Mouse (Mus musculus) intestine, postnatal 0 days (tissue): ENCODE measurements around the gene Pmp22. TPM values are rescaled to one million over a fixed set of nuclear protein-coding genes. Genes with fewer than 3 reads are reported as not detected.

ENCODE experiments used
- ATAC-seq: fragments of 200-750 bp; cut with Nextera tagmentation; 2 replicates; pipeline ENCODE4 v1.8.0; 2017; ENCODE audit warnings: mild to moderate bottlenecking, moderate TSS enrichment, moderate library complexity
- H3K27ac ChIP-seq: fragments of 300-500 bp; sonication (generic); 2 replicates; pipeline ENCODE4 v1.5.1; 2014; ENCODE audit warnings: mild to moderate bottlenecking, low read depth, low read length, moderate library complexity
- H3K27me3 ChIP-seq: fragments of 300-500 bp; sonication (generic); replicated peaks from 2 replicates; pipeline ENCODE4 v1.6.1; 2014; ENCODE audit warnings: low read length, mixed read lengths; ENCODE audit not compliant: control insufficient read depth, insufficient read depth
- H3K36me3 ChIP-seq: fragments of 300-500 bp; sonication (generic); 2 replicates; pipeline ENCODE4 v1.6.1; 2014; ENCODE audit warnings: mild to moderate bottlenecking, moderate library complexity; ENCODE audit not compliant: control insufficient read depth, insufficient read depth
- H3K4me1 ChIP-seq: fragments of 300-500 bp; sonication (generic); replicated peaks from 2 replicates; pipeline ENCODE4 v1.6.1; 2014; ENCODE audit warnings: antibody characterized with exemption, low read length, mixed read lengths; ENCODE audit not compliant: control insufficient read depth, insufficient read depth
- H3K4me2 ChIP-seq: fragments of 300-500 bp; sonication (generic); replicated peaks from 2 replicates; pipeline ENCODE4 v1.6.1; 2014; ENCODE audit warnings: low read depth, mild to moderate bottlenecking, moderate library complexity
- H3K4me3 ChIP-seq: fragments of 300-500 bp; sonication (generic); 2 replicates; pipeline ENCODE4 v1.5.1; 2014; ENCODE audit warnings: low read depth, low read length
- H3K9ac ChIP-seq: fragments of 300-500 bp; sonication (generic); 2 replicates; pipeline ENCODE4 v1.6.1; 2014; ENCODE audit warnings: mild to moderate bottlenecking, low read depth, low read length
- H3K9me3 ChIP-seq: fragments of 300-500 bp; sonication (generic); 2 replicates; pipeline ENCODE4 v1.6.1; 2016; ENCODE audit warnings: mixed run types; ENCODE audit not compliant: control insufficient read depth
- CTCF ChIP-seq: sonication (generic); IDR thresholded peaks from 2 replicates; pipeline ENCODE4 v1.5.1; 2016; ENCODE audit warnings: low read depth, mild to moderate bottlenecking, control low read depth, antibody characterized with exemption, moderate library complexity
- WGBS: fragments of 180-500 bp; shearing (Covaris S2); extraction: QIAGEN DNeasy Blood & Tissue Kit; methylation state at CpG from one replicate; pipeline ENCODE4 v1.1.7; 2014; 5-methylcytosine and 5-hydroxymethylcytosine counted together
- polyA plus RNA-seq: library from polyadenylated mRNA; unstranded; fragments of >200 nt; fragmentation: Nextera tagmentation; extraction: Ambion mirVana; gene quantifications from 2 replicates; pipeline ENCODE4 v1.2.1, GENCODE M21; 2015

Pmp22 gene
- polyA plus RNA-seq, 1 experiment from 2014 or later: 54.0 TPM

- H3K9me3 ChIP-seq: no peaks in the 10 kb centered on the region
- H3K4me3 ChIP-seq: no peak overlapping the region
- H3K27ac ChIP-seq: no peak overlapping the region
- peaks cover 4% of the 10 kb centered on the region; the same call in 1 of the 2 replicates for H3K36me3 ChIP-seq
- no peak overlapping the region for H3K9ac ChIP-seq
- no peak for ATAC-seq
- no peak overlapping the region for H3K4me2 ChIP-seq
- 74% methylated on average over 4 of the region's 4 CpGs for WGBS
- TF ChIP-seq CTCF: no peak
- no peaks in the 10 kb centered on the region for H3K27me3 ChIP-seq
- H3K4me1 ChIP-seq: no peaks in the 10 kb centered on the region
These were observed 14.0 kb downstream of the Pmp22 start for GRCm38 (mm10) chr11:63142816-63143215.

- Histone ChIP-seq H3K27me3 (no peaks in the 10 kb centered on the region), H3K9me3 (no peaks in the 10 kb centered on the region), H3K9ac (no peak overlapping the region), H3K27ac (no peak overlapping the region), H3K4me2 (no peak overlapping the region), H3K36me3 (peaks cover 4% of the 10 kb centered on the region; the same call in 1 of the 2 replicates), H3K4me3 (no peak overlapping the region), H3K4me1 (no peaks in the 10 kb centered on the region)
- WGBS: 71% methylated on average over 8 of the region's 8 CpGs
- no peak for TF ChIP-seq CTCF
- ATAC-seq: no peak
These were observed 14.7 kb downstream of the Pmp22 start for GRCm38 (mm10) chr11:63143486-63143885.

GRCm38 (mm10) chr11:63146601-63147000 is 17.8 kb downstream of the Pmp22 start:
- Histone ChIP-seq H3K27me3 (no peaks in the 10 kb centered on the region), H3K9me3 (no peaks in the 10 kb centered on the region), H3K9ac (no peak overlapping the region), H3K36me3 (peaks cover 4% of the 10 kb centered on the region; the same call in 1 of the 2 replicates), H3K27ac (no peak overlapping the region), H3K4me1 (no peaks in the 10 kb centered on the region), H3K4me2 (no peak overlapping the region), H3K4me3 (no peak overlapping the region)
- ATAC-seq: no peak
- no peak for TF ChIP-seq CTCF
- 78% methylated on average over 7 of the region's 7 CpGs for whole genome bisulfite sequencing

- Histone ChIP-seq H3K27me3 (no peaks in the 10 kb centered on the region), H3K9me3 (no peaks in the 10 kb centered on the region), H3K27ac (no peak overlapping the region), H3K4me3 (no peak overlapping the region), H3K4me1 (no peaks in the 10 kb centered on the region), H3K4me2 (no peak overlapping the region), H3K9ac (no peak overlapping the region), H3K36me3 (no peaks in the 10 kb centered on the region; the same call in 1 of the 2 replicates)
- ATAC-seq: no peak
- no peak for TF ChIP-seq CTCF
- 82% methylated on average over 3 of the region's 3 CpGs for WGBS
These were observed 19.5 kb downstream of the Pmp22 start for GRCm38 (mm10) chr11:63148276-63148675.

GRCm38 (mm10) chr11:63151857-63152256 is 23.1 kb downstream of the Pmp22 start:
- no peaks in the 10 kb centered on the region for H3K4me1 ChIP-seq
- no peak overlapping the region for H3K27ac ChIP-seq

GRCm38 (mm10) chr11:63157117-63157516 is 28.3 kb downstream of the Pmp22 start:
- Histone ChIP-seq H3K27me3 (no peaks in the 10 kb centered on the region), H3K9ac (no peak overlapping the region), H3K9me3 (no peaks in the 10 kb centered on the region), H3K36me3 (peaks cover 24% of the 10 kb centered on the region; the same call in 1 of the 2 replicates), H3K4me3 (no peak overlapping the region), H3K27ac (no peak overlapping the region), H3K4me1 (no peaks in the 10 kb centered on the region), H3K4me2 (no peak overlapping the region)
- TF ChIP-seq CTCF: no peak
- WGBS: 88% methylated on average over 4 of the region's 4 CpGs
- ATAC-seq: no peak

More at GRCm38 (mm10) chr11:63151857-63152256, 23.1 kb downstream of the Pmp22 start:
- H3K9ac ChIP-seq: no peak overlapping the region
- no peaks in the 10 kb centered on the region for H3K9me3 ChIP-seq
- no peak for ATAC-seq
- WGBS: 71% methylated on average over 5 of the region's 5 CpGs
- peaks cover 7% of the 10 kb centered on the region; the same call in 1 of the 2 replicates for H3K36me3 ChIP-seq
- H3K27me3 ChIP-seq: no peaks in the 10 kb centered on the region
- TF ChIP-seq CTCF: no peak
- no peak overlapping the region for H3K4me2 ChIP-seq
- no peak overlapping the region for H3K4me3 ChIP-seq

- H3K27ac ChIP-seq: no peak overlapping the region
- no peak overlapping the region for H3K4me2 ChIP-seq
- peaks cover 17% of the 10 kb centered on the region; the same call in 1 of the 2 replicates for H3K36me3 ChIP-seq
- no peaks in the 10 kb centered on the region for H3K4me1 ChIP-seq
- no peaks in the 10 kb centered on the region for H3K27me3 ChIP-seq
- H3K9ac ChIP-seq: no peak overlapping the region
- ATAC-seq: no peak
- H3K9me3 ChIP-seq: no peaks in the 10 kb centered on the region
- no peak for TF ChIP-seq CTCF
- no peak overlapping the region for H3K4me3 ChIP-seq
These were observed 32.1 kb downstream of the Pmp22 start for GRCm38 (mm10) chr11:63160926-63161325.
